Mouse (Mus musculus) heart, postnatal 36 days (tissue): Measurements from ENCODE around the gene Megf8. TPM values are rescaled to one million over a fixed set of nuclear protein-coding genes. Genes with fewer than 3 reads are reported as not detected.

Experiments
- total RNA-seq, 2 experiments: library from RNA; stranded (reverse); gene quantifications; 2 replicates each; pipeline ENCODE4 v1.2.3; 2021

Megf8 gene
- total RNA-seq, 2 experiments from 2014 or later = 30.4 to 31.1 TPM

Other genes starting within 250 kb of the Megf8 start
- gene Grik5, start 244.8 kb upstream of the Megf8 start, total RNA-seq = 1 to 10 TPM; 4.4 to 5.7 TPM
- gene Zfp574, start 244.6 kb upstream of the Megf8 start, total RNA-seq = 10 to 100 TPM in 1 of 2 experiments, 1 to 10 TPM in 1; 9.8 to 10.7 TPM
- under 1 TPM; 0.53 to 0.68 TPM for gene Pou2f2, start 137.4 kb upstream of the Megf8 start, total RNA-seq
- 10 to 100 TPM; 17.3 to 22.2 TPM for gene Dedd2, start 96.5 kb upstream of the Megf8 start, total RNA-seq
- gene Zfp526, start 95.7 kb upstream of the Megf8 start, total RNA-seq = 1 to 10 TPM; 8.9 to 10.0 TPM
- 10 to 100 TPM; 67.5 to 69.2 TPM for gene Gsk3a, start 79.3 kb upstream of the Megf8 start, total RNA-seq
- 10 to 100 TPM; 22.3 to 26.2 TPM for gene Erf, start 66.4 kb upstream of the Megf8 start, total RNA-seq
- 10 to 100 TPM; 63.7 to 68.7 TPM for gene Cic, start 49.5 kb upstream of the Megf8 start, total RNA-seq
- gene Pafah1b3, start 19.2 kb upstream of the Megf8 start, total RNA-seq = 1 to 10 TPM; 3.7 to 5.1 TPM
- not detected for gene Prr19, start 15.8 kb upstream of the Megf8 start, total RNA-seq
- gene Tmem145, start 11.1 kb upstream of the Megf8 start, total RNA-seq = not detected
- gene Cnfn, start 52.6 kb downstream of the Megf8 start, total RNA-seq = not detected
- gene Lipe, start 81.5 kb downstream of the Megf8 start, total RNA-seq = 10 to 100 TPM; 53.3 to 57.8 TPM
- gene Cxcl17, start 95.7 kb downstream of the Megf8 start, total RNA-seq = not detected
- gene Ceacam1, start 160.4 kb downstream of the Megf8 start, total RNA-seq = 10 to 100 TPM; 12.0 to 15.8 TPM
- 1 to 10 TPM; 1.4 to 2.1 TPM for gene Ceacam2, start 222.7 kb downstream of the Megf8 start, total RNA-seq